Mouse (Mus musculus): Measurements from ENCODE around the gene Nup188.
A peak's percentile ranks its signal among the peaks of the same experiment; 100 is the strongest.

Nup188 gene

DNA sequence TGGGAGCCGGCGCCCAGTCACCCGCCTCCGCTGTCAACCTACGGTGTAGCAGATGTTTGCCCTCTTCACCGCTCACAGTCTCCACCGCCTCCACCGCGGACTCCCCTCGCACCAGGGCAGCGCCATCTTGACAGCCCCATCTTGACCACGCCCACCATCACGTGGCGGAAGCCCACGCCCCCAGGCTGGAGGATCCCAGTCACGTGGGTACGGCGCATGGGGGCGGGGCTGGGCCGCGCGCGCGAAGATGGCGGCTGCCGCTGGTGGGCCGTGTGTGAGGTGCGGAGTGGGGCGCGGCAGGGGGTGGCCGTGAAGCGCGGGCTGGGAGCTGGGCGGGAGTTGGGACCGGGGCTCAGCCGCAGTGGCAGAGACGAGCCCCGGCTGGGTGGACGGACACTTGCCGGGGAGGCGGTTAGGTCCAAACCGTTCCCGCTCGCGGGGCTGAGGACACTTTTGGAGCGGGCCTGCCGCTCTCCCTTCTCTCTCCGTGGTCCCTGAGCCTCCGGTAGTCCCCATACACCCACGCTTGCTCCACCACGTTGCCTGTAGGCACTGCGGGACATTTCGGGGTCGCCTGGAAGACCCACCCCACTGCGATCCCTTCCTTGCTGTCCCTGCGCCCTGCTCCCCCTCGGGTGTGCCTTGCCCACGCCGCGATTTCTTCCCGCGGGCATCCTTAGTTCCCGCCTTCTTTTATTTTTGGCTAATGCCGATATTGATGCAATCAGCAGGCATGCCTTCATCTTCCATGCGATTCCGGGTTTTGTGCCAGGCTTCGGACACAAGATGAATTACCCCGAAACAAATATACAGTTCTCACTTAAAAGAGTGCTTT is at the start of gene Nup188, which contains the start of gene Dolk:
TSS of gene Nup188 (plus strand) at position 206 of the 835 bp plus-strand sequence.
TSS of gene Dolk (minus strand) at position 143 of the 835 bp plus-strand sequence.
- DNase-seq (ENCODE audit: low read depth, low spot score), result peak; percentile 95

DNA sequence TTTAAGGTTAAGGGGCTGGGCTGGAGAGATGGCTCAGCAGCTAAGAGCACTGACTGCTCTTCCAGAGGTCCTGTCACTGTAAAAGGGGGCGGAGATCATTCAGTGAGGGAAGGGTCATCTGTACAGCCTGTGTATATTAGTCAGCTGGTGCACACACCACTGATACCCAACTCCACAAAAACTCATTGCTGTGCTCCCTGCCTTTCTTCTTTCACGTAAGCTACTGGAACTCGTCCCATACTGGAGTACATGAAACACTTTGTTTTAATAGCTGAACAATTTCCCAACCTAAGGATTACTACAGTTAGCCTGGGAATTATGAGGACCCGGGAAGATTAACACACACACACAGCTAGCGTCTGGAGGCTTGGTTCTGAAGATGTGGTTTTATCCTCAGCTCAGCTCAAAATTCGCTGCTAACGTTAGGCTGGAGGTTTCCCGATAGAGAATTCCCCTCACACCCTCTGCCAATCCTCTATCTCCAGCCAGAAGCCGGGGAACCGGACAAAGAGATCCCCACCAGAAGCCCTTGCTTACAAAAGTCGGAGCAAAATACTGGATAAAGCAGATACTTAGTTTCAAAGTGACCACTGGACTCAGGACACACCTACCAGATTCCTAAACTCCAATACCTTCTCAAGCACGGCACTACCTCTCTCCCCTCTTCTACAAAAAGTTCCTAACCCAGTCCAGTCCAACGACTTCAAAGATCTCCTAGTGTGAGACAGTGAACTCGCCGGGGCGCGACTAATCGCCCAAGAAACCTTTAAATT is 49.6 kb upstream of the Nup188 start:
- DNase-seq (ENCODE audit: low read depth, low spot score), result no peak

DNA sequence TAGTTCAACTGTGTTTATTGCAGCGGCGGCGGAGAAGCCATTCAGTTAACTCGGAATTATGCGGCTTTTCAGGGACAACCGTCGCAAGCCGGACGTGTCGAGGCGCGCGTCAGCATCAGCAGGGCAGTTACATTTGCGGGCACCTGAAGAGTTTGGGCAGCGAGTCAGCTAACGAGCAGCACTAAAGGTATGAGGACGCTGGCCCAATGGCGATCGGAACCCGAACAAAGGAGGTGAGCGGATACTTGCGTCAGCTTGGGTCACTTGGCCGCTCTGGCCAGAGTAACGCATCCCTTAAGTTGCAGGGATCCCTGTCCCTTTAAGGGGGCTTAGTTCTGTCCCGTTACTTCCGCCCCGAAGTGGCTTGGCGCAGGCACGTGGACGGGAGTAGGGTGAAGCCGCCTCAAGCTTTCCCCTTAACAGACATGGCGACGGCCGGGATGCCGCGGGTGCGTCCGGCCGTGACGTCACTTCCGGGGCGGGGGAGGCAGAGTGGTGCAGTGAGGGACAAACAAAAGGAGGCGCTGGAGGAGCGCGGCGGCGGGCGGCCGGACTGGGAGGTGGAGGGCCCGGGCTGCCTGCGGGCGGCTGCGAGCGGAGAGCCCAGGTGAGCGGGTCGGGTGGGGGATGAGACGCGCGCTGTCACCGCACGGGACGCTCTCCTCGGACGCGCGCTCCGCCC is 48.9 kb upstream of the Nup188 start, which contains the start of gene Lrrc8a:
TSS of gene Lrrc8a (plus strand) at position 517 of the 682 bp plus-strand sequence.
- peak; percentile 98 for DNase-seq (ENCODE audit: low read depth, low spot score)

DNA sequence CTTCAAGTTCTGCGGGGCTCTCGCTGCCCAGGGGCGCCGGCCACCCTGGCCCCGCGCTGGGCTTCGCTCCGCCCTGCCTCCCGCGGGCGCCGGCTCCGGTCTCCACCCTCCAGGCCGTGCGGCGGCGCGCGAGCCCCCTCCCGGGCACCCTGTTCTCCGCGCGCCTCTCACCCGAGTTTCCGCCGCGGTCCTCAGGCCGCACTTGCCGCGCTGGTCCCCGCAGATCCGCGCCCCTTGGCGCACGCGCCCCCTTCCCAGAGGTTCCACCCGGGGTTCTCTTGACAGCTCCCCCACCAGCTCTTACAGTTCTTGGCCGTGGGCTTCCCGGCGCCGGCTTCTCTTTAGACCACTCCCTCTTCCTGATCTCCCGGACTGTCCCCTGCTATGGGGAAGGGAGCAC is 48.3 kb upstream of the Nup188 start:
- DNase-seq (ENCODE audit: low read depth, low spot score), result peak; percentile 55

DNA sequence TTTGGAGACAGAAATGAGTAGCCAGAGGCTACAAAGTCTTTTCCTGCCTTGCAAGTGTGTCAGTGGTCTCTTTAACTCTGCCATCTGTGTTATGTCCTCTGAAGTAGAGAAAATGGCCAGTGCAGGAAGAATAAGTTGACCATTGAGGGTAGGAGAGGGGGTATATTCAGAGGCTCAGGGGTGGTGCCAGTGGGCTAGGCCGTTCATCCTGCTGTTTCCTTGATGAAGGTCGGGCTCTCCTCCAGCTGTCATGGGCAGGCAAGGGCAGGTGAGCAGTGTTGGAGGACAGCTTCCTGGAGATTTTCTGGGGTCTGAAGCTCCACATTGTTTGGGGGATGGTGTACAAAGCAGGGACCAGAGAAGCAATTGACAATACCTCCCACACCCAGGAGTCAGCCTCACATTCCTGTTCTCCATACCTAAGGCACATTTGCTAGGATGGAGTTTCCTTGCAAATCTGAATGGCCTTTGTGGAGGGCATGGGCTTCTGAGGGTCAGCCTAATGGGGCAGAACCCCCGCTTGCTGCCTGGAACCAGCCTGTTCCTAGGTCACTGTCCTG is 47.2 kb upstream of the Nup188 start:
- no peak for DNase-seq (ENCODE audit: low read depth, low spot score)

DNA sequence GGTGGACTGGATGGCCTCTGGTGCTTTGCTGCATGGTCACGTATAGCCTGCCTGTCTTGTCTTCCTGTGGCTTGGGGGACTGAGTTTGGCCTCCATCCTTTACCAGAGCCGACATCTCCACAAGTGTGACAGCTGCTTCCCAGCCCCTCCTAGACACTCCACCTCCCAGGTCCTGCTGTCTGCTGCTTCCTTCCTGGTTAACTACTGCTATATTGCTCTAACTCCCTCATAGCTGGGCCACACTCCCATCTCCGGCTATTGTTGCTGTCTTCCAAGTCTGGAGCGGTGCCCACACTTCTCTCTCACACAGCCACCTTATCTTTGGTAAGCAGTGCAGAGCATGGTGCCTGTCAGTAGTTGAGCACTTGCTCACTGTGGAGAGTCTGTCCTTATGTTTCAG is 46.4 kb upstream of the Nup188 start:
- no peak for DNase-seq (ENCODE audit: low read depth, low spot score)

DNA sequence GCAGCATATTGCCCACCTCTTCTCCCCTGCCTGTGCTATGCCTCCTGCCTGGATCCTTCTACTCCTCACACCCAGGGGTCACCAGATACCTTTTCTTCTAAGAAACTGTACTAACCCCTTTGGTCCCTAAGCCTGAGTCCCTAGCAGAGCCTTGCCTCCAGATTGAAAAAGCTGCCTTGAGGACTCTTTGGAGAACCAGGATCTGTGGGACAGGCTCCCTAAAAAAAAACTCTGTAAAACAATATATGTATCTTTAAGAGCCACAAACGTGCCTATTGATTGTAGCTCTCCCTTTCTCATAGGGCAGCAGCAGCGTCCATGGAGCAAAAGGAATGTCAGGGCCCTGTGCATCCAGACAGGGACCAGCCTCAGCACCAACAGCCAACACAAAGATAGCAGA is 45.9 kb upstream of the Nup188 start, which contains the start of gene Gm28035:
TSS of gene Gm28035 (plus strand) at position 301 of the 400 bp plus-strand sequence.
- DNase-seq (ENCODE audit: low read depth, low spot score), result no peak

DNA sequence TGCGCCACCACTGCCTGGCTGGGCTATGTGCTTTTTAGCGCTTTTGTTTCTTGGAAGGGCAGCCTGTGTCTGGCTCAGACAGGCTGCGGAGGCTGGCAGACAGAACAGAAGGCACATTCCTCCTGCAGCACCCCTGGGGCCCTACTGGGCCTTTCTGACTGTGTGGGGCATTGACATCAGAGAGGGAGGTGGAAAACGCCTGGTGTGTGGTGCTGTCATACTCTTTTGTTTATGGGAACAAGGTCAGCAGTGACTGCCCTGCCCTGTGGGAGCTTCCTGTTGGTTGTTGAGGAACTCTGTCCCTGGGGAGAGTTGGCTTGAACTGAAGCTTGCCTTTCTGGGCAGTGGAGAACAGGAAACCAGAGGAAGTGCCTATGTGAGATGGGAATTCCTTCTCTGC is 43.7 kb upstream of the Nup188 start:
- peak; percentile 82 for DNase-seq (ENCODE audit: low read depth, low spot score)

DNA sequence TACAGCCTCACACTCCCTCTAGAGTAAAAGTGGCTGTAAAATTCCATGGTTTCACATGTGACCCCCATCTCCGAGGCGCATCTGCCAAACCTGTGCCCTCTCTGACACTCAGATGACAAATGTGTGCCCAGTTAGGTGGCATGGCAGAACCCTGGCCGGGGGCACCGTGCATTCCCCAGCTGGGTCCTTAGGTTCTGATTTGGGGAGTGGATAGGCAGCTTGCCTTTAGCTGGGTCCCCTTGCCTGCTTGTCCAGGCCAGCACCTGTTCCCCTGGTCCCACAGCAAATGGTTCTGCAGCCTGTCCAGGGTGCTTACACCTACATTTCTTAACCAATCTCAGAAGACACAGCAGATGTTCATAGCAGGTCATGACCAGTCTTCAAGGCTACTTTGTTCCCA is 42.8 kb upstream of the Nup188 start:
- no peak for DNase-seq (ENCODE audit: low read depth, low spot score)

DNA sequence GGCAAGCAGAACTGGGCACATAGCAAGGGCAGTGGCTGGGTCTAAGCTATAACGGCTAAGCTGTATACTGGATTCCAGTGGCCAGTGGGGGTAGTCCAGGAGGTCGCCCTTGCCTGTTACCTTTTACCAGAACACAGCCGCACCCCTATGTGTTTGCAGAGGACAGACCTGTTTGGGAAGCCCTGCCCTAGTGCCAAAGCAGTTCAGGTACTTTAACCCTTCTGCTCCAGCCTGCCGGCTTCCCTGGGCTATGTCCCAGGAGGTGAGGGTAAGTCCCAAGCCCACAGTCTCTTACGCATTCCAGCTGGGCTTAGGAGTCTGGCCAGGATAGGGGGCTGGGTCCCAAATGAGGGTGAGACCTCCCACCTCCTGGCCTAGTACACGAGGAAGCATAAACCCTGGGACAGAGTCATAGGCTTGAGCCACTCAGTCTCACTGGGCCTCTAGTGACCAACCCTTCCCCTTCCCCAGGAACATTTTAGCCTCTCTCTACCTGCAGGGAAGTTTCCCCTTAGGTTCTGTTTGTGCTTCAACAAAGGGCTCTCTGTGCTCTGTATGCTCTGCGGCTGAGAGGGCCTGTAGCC is 41.5 kb upstream of the Nup188 start:
- no peak for DNase-seq (ENCODE audit: low read depth, low spot score)

DNA sequence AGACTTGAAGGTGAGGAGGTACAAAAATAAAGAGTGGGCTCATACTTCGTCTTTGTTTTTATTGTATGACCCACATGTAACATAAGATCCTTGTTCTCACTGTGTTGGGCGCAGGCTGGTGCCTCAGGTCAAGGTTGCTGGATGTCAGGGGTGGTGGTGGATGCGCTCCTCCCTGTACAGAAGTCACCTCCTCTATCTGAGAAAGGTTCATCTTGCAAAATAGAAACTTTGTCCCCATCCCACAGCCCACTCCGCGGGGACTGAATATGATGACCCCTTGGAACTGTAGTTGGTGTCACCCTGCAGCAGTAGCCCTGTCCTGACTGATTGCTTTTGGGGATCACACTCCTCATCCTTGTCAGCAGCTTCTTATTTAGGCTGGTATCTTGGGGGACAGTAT is 39.2 kb upstream of the Nup188 start:
- DNase-seq (ENCODE audit: low read depth, low spot score), result no peak

DNA sequence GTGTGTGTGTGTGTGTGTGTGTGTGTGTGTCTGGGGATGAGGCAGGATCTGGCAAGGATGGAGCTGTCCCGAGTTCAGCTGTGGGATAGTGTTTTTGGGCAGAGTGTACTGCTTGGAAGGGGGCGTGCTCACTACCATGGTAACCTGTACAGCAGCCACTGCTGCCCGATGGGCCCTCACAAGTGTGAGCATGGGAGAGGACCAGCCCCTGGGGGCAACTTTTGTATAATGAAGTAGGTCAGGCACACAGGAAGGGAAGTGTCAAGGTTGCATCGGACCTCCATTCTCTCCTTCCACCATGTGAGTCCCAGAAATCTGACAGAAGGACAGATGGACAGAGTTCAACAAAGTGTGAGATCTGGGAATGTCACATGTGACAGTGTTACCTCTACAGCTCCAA is 38.5 kb upstream of the Nup188 start:
- no peak for DNase-seq (ENCODE audit: low read depth, low spot score)

DNA sequence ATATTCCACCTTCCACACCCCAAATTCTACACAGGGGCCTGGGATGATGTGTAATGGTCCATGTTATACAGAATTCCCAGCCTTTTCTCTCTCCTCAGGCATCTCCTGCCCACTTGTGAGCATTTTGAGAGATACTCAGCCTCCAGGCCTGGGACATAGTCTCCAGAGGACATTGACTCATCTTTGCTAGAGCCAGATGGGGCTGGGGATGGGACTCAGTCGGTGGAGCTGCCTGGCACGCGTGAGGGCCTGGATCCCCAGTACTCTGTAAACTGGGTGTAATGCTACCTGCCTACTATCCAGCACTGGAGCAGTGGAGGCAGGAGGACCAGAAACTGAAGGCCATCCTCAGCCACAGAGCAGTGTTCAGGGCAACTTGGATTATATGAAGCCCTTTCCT is 37.0 kb upstream of the Nup188 start:
- DNase-seq (ENCODE audit: low read depth, low spot score), result no peak

DNA sequence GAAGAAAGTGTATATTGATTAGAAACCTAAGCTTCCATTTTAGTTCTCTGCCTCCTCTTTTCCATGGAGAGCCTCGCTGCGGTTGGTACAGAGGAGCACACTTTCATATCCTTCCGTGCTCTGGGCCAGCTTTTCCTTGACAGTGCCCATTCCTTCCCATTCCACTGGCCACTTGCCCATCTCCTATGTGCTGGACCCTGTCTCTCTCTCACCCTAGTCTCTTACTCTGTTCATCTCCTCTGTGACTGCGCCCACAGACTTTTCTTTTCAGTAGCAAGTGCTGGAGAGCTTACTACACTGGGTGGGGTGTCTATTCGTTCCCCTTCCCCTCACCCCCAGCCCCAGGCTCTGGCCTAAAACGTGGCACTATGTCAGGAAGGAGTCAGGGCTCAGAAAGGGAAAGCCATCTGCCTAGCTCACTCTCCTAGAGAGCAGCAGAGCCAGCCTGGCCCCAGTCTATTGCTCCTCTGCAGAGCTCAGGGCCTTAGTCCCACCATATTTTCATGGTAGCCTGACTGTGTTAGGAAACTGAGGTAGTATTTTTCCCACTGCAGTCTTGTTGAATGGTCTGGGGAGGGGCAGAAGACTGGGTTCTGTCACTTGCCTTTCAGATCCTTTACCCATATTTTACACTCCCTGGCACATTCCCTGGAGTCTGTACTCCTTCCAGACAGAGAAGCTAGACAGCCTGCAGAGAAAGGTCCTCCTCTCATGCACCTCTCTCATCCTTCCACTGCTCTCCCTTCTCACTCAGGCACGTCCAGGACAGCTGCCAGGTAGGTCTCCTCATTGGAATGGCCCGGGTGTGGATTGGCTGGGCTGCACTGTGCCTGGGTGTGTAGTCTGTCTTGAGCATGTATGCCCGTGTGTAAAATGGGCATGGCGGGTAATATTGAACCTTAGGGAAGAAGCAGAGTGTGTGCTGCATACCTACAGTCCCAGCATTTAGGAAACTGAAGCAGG is 35.8 kb upstream of the Nup188 start:
- DNase-seq (ENCODE audit: low read depth, low spot score), result no peak

DNA sequence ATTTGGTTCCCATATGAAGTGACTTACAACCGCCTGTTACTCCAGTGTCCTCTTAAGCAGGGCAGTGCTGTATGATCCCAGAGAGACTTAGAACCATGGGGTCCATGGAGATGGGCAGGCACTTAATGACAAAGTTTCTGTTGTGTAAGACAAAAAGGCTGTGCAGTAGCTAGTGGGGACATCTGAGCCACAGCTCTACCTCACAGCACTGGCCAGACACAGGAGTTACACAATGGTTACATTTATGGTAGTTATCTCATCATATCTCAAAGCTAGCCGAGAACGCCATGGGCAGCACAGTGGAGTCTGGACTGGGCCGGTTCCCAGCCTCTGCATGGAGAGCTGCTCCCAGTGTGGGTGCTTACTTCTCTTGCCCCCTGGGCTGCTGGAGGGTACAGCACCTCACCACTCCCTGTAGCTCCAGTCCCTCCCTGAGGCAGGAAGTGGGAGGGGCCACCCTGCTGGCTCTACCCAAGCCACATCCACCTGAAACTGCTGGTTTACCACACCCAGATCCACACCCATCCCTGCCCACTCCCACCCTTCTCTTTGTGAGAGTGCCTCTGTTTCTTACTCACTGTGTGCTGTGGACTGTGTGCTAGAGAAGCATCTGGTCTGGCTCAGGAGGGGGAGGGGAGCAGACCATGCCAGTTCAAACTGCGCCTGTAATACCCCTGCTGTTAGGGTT is 34.6 kb upstream of the Nup188 start:
- peak; percentile 91 for DNase-seq (ENCODE audit: low read depth, low spot score)

DNA sequence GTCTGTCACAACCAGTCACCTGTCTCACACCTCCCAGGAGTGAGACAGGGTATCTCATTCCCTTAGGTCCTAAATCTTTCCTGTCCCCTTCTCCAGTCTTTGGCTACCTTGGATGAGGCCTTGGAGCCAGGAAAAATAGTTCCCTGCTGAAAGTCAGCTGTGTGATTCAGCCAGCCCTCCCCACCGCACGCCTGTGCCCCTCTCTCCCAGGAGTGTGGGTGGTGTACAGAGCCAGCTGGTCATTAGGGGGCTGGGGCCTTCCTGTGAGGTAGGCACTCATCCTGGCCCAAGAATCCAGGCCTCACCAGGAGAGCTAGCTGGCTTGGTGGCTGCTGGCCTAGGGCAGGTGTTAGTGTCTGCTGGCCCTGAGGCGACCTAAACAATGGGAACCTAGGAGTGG is 33.7 kb upstream of the Nup188 start:
- no peak for DNase-seq (ENCODE audit: low read depth, low spot score)

DNA sequence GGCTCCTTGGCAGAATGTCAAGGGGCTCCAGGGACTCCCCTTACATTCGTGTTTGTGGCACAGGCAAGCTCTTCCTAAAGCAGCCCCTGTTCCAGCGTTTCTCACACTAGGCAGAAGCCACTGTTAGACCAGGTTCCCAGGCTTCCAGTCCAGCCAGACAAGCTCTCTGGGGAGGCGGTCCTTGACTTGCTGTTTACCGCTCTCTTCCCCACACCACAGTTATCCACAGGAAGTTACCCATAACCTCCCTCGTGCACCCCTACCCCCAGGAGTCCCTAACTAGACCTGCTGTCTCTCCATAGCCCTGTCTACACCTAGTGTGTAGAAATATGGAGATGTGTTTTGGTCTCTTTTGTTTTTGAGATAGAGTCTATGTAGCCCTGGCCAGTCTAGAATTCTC is 32.4 kb upstream of the Nup188 start:
- no peak for DNase-seq (ENCODE audit: low read depth, low spot score)

DNA sequence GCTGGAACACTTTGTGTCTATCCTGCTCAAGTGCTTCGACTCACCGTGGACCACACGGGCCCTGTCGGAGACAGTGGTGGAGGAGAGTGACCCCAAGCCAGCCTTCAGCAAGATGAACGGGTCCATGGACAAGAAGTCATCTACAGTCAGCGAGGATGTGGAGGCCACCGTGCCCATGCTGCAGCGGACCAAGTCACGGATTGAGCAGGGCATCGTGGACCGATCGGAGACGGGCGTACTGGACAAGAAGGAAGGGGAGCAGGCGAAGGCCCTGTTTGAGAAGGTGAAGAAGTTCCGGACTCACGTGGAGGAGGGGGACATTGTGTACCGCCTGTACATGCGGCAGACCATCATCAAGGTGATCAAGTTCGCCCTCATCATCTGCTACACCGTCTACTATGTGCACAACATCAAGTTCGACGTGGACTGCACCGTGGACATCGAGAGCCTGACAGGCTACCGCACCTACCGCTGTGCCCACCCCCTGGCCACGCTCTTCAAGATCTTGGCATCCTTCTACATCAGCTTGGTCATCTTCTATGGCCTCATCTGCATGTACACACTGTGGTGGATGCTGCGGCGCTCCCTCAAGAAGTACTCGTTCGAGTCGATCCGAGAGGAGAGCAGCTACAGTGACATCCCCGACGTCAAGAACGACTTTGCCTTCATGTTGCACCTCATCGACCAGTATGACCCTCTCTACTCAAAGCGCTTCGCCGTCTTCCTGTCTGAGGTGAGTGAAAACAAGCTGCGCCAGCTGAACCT is 30.4 kb upstream of the Nup188 start:
- no peak for DNase-seq (ENCODE audit: low read depth, low spot score)
